Mouse (Mus musculus): ENCODE data around the gene Ccdc191.

- TF ChIP-seq USF1 (IDR thresholded peaks at IDR 0.05; ENCODE audit: low read depth) (no peak), E2F4 (IDR thresholded peaks at IDR 0.05; ENCODE audit: insufficient read depth) (no peak), MAX (IDR thresholded peaks at IDR 0.05; ENCODE audit: low read depth) (no peak), POLR2A (IDR thresholded peaks at IDR 0.05; ENCODE audit: insufficient read length, low read depth) (no peak), MYOG (IDR thresholded peaks at IDR 0.05; ENCODE audit: control insufficient read depth in 1 of 3, insufficient read depth in 1 of 3, insufficient read length in 2 of 3, low read depth in 2 of 3) (no peak), REST (IDR thresholded peaks at IDR 0.05; ENCODE audit: insufficient read depth, insufficient read length) (no peak), TCF12 (IDR thresholded peaks at IDR 0.05; ENCODE audit: insufficient read depth, poor library complexity, severe bottlenecking) (no peak), MYOD1 (IDR thresholded peaks at IDR 0.05; ENCODE audit: control insufficient read depth in 1 of 3, insufficient read length in 2 of 3, low read depth in 2 of 3) (no peak)
Observed at GRCm38 (mm10) chr16:43973147-43973546, 83.5 kb downstream of the Ccdc191 start.
